Mouse (Mus musculus): ENCODE measurements around the gene Pde10a. TPM values are rescaled to one million over a fixed set of nuclear protein-coding genes. Genes with fewer than 3 reads are reported as not detected.

The Pde10a gene
- polyA plus RNA-seq, 1 experiment: 0.99 TPM

- H3K4me1 ChIP-seq (ENCODE audit: control insufficient read depth, insufficient read depth, insufficient read length, low read length): no peaks in the 10 kb centered on the region
- no peak overlapping the region for H3K27ac ChIP-seq (replicated peaks; ENCODE audit: low read depth, low read length)
- H3K4me3 ChIP-seq (ENCODE audit: insufficient read depth, low read depth, low read length): no peak overlapping the region
Measured at GRCm38 (mm10) chr17:8928560-8928959, 403.4 kb downstream of the Pde10a start.

- Histone ChIP-seq H3K4me1 (ENCODE audit: control insufficient read depth, insufficient read depth, insufficient read length, low read length) (no peaks in the 10 kb centered on the region), H3K4me3 (ENCODE audit: insufficient read depth, low read depth, low read length) (no peak overlapping the region), H3K27ac (replicated peaks; ENCODE audit: low read depth, low read length) (no peak overlapping the region)
Measured at GRCm38 (mm10) chr17:8929636-8930035, 404.5 kb downstream of the Pde10a start.

- H3K4me1 ChIP-seq (ENCODE audit: control insufficient read depth, insufficient read depth, insufficient read length, low read length): no peaks in the 10 kb centered on the region
Measured at GRCm38 (mm10) chr17:8935604-8936003, 410.4 kb downstream of the Pde10a start.

GRCm38 (mm10) chr17:8936603-8937002, 411.4 kb downstream of the Pde10a start:
- Histone ChIP-seq H3K4me1 (ENCODE audit: control insufficient read depth, insufficient read depth, insufficient read length, low read length) (no peaks in the 10 kb centered on the region), H3K4me3 (ENCODE audit: insufficient read depth, low read depth, low read length) (no peak overlapping the region), H3K27ac (replicated peaks; ENCODE audit: low read depth, low read length) (no peak overlapping the region; the same call in 1 of the 2 replicates)

More at GRCm38 (mm10) chr17:8935604-8936003, 410.4 kb downstream of the Pde10a start:
- no peak overlapping the region; the same call in 1 of the 2 replicates for H3K27ac ChIP-seq (replicated peaks; ENCODE audit: low read depth, low read length)
- no peak overlapping the region for H3K4me3 ChIP-seq (ENCODE audit: insufficient read depth, low read depth, low read length)

GRCm38 (mm10) chr17:8951588-8951987, 426.4 kb downstream of the Pde10a start:
- Histone ChIP-seq H3K4me1 (ENCODE audit: control insufficient read depth, insufficient read depth, insufficient read length, low read length) (no peaks in the 10 kb centered on the region), H3K27ac (replicated peaks; ENCODE audit: low read depth, low read length) (no peak overlapping the region), H3K4me3 (ENCODE audit: insufficient read depth, low read depth, low read length) (no peak overlapping the region)

- H3K27ac ChIP-seq (replicated peaks; ENCODE audit: low read depth, low read length): no peak overlapping the region
- H3K4me1 ChIP-seq (ENCODE audit: control insufficient read depth, insufficient read depth, insufficient read length, low read length): no peaks in the 10 kb centered on the region
- H3K4me3 ChIP-seq (ENCODE audit: insufficient read depth, low read depth, low read length): no peak overlapping the region
Measured at GRCm38 (mm10) chr17:8952951-8953350, 427.8 kb downstream of the Pde10a start.

- no peaks in the 10 kb centered on the region for H3K4me1 ChIP-seq (ENCODE audit: control insufficient read depth, insufficient read depth, insufficient read length, low read length)
- H3K27ac ChIP-seq (replicated peaks; ENCODE audit: low read depth, low read length): no peak overlapping the region
- H3K4me3 ChIP-seq (ENCODE audit: insufficient read depth, low read depth, low read length): no peak overlapping the region
Measured at GRCm38 (mm10) chr17:8958125-8958524, 433.0 kb downstream of the Pde10a start.

DNA sequence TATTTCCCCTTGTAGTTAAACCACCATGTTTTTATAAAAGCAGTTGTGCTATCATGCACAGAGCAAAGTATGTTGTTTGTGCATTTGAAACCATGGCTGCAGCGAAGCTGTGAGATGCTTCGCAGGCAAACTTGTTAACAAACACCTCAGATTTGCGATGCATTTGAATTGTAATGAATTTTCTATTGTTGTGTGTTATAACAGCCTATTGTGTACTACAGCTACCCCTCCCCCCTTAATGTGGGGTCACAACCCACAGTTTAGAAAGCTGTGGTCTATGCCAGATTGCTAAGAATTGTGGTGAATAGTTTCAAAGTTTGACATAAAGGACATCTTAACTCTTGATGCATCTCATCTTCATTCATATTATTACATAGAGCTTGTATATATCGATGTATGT, 435.2 kb downstream of the Pde10a start:
- Histone ChIP-seq H3K27ac (replicated peaks; ENCODE audit: low read depth, low read length) (no peak overlapping the region), H3K4me3 (ENCODE audit: insufficient read depth, low read depth, low read length) (no peak overlapping the region), H3K4me1 (ENCODE audit: control insufficient read depth, insufficient read depth, insufficient read length, low read length) (no peaks in the 10 kb centered on the region)

- Histone ChIP-seq H3K4me1 (ENCODE audit: control insufficient read depth, insufficient read depth, insufficient read length, low read length) (no peaks in the 10 kb centered on the region), H3K27ac (replicated peaks; ENCODE audit: low read depth, low read length) (no peak overlapping the region), H3K4me3 (ENCODE audit: insufficient read depth, low read depth, low read length) (no peak overlapping the region)
Measured at GRCm38 (mm10) chr17:8961097-8961496, 435.9 kb downstream of the Pde10a start.

- Histone ChIP-seq H3K27ac (replicated peaks; ENCODE audit: low read depth, low read length) (no peak overlapping the region), H3K4me3 (ENCODE audit: insufficient read depth, low read depth, low read length) (no peak overlapping the region), H3K4me1 (ENCODE audit: control insufficient read depth, insufficient read depth, insufficient read length, low read length) (no peaks in the 10 kb centered on the region)
Measured at GRCm38 (mm10) chr17:8961644-8962043, 436.5 kb downstream of the Pde10a start.

- Histone ChIP-seq H3K27ac (replicated peaks; ENCODE audit: low read depth, low read length) (no peak overlapping the region), H3K4me3 (ENCODE audit: insufficient read depth, low read depth, low read length) (no peak overlapping the region), H3K4me1 (ENCODE audit: control insufficient read depth, insufficient read depth, insufficient read length, low read length) (no peaks in the 10 kb centered on the region)
Measured at GRCm38 (mm10) chr17:8965177-8965576, 440.0 kb downstream of the Pde10a start.

DNA sequence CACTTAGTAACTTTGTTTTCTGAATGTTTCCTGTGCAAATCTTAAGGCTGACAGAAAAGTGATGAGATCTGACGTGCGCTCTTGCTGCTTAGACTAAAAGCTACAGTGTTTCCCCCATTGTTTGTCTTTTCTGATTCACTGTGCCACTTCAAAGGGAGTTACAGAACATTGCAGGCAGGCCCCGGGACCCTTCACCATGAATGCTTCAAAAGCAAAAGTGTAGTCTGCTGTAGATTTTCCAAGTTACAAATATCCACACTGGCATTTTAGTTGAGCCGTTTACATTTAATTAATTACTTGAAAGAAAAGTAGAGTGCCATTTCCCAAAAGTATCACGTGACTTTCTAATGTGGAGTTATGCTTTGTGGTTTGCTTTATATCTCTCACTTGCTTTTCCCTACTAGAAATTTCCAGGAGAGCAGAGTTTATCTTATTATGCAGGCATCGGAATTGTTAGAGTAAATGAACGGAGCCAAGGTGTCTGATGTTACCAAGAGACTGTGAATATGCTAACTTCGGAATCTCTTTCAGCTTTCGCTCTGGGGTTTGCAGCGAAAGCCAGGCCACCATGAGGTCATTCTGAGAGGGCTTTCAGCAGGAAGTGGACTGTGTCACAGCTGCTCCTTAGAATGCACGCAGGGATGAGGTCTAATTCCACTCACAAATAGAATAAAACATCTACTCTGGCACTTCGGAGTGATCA, 447.1 kb downstream of the Pde10a start:
- no peak overlapping the region for H3K4me3 ChIP-seq (ENCODE audit: insufficient read depth, low read depth, low read length)

DNA sequence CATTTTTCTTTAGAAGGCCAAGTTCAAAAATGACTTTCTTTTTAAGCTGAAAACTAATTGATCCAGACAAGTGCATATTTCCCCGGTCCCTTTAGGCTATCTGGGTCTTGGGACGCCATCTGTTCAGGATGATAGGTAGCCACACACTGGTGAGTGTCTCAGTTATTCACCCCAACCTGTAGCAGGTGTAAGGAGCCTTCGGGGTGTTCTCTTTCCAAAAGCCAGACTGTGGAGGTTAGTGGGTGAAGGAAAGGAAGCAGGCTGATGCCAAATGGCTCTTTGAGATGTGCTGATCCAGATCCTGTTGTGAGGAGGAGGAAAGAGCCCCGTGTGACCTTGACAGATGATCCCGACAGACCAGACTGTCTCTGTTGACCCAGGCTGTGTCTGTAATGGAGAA, 448.2 kb downstream of the Pde10a start:
- H3K4me1 ChIP-seq (ENCODE audit: control insufficient read depth, insufficient read depth, insufficient read length, low read length): no peaks in the 10 kb centered on the region
- no peak overlapping the region for H3K27ac ChIP-seq (replicated peaks; ENCODE audit: low read depth, low read length)
- H3K4me3 ChIP-seq (ENCODE audit: insufficient read depth, low read depth, low read length): no peak overlapping the region

More for the DNA sequence above, 447.1 kb downstream of the Pde10a start:
- H3K27ac ChIP-seq (replicated peaks; ENCODE audit: low read depth, low read length): no peak overlapping the region
- H3K4me1 ChIP-seq (ENCODE audit: control insufficient read depth, insufficient read depth, insufficient read length, low read length): no peaks in the 10 kb centered on the region

DNA sequence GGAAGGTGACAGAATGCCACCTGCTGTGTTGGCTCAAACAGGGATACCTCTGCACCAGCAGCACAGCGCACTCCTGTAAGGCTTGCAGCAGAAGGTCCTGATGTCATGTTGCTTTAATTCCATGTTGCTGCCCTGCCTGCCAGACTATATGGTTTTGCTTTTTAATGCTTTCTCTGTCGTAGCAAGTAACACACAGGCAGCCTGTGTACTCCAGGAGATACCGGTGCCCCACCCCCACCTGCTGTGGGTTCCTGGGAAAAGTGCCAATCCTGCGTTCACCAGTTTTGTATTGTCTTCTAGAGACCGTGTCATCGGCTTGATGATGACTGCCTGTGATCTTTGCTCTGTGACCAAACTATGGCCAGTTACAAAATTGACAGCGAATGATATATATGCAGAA, 449.3 kb downstream of the Pde10a start:
- Histone ChIP-seq H3K4me3 (ENCODE audit: insufficient read depth, low read depth, low read length) (no peak overlapping the region), H3K27ac (replicated peaks; ENCODE audit: low read depth, low read length) (no peak overlapping the region), H3K4me1 (ENCODE audit: control insufficient read depth, insufficient read depth, insufficient read length, low read length) (no peaks in the 10 kb centered on the region)

DNA sequence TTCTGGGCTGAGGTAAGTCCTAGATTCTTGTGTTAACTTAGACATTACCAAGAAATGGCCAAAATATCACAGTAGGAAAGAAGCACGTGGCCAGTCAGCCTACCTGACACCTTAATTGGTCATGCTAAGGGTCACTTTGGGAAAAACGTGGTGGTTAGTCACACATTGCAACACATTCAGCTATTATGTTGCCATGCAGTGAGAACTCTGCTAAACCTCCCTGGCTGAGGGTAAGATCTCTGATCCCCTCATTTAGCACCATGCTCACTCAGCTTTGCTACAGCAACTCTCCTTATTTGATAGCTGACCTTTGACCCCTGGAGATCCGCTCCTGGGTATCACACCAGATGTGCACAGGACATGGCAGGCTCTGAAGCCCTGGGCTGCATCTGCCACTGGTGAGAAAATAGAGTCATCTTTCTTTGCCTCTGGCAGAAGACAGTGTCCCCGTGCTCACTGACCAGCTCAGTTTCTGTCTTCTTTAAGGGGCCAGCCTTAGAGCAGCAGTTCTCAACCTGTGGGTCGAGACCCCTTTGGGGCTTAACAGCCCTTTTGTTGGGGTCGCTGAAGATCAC, 449.7 kb downstream of the Pde10a start:
- Histone ChIP-seq H3K4me1 (ENCODE audit: control insufficient read depth, insufficient read depth, insufficient read length, low read length) (no peaks in the 10 kb centered on the region), H3K4me3 (ENCODE audit: insufficient read depth, low read depth, low read length) (no peak overlapping the region), H3K27ac (replicated peaks; ENCODE audit: low read depth, low read length) (no peak overlapping the region)

- Histone ChIP-seq H3K4me1 (ENCODE audit: control insufficient read depth, insufficient read depth, insufficient read length, low read length) (no peaks in the 10 kb centered on the region), H3K27ac (replicated peaks; ENCODE audit: low read depth, low read length) (no peak overlapping the region), H3K4me3 (ENCODE audit: insufficient read depth, low read depth, low read length) (no peak overlapping the region)
Measured at GRCm38 (mm10) chr17:8976745-8977144, 451.6 kb downstream of the Pde10a start.

Measured in brown adipose tissue, adult 24 weeks (tissue).